Mouse (Mus musculus) testis, adult 2 months (tissue): ENCODE data around the gene Nudt22.

Experiments
- CTCF ChIP-seq: fragments of 200-500 bp; IDR thresholded peaks from 2 replicates; pipeline ENCODE4 v1.5.1; 2012; ENCODE audit warnings: low read depth, mild to moderate bottlenecking, inconsistent platforms, low read length, moderate library complexity; ENCODE audit not compliant: control insufficient read depth, insufficient read depth, insufficient replicate concordance
- POLR2A ChIP-seq: fragments of 200-500 bp; IDR thresholded peaks from 2 replicates; pipeline ENCODE4 v1.6.1; 2012; ENCODE audit warnings: low read depth, mild to moderate bottlenecking, inconsistent platforms, low read length, moderate library complexity; ENCODE audit not compliant: control insufficient read depth

GRCm38 (mm10) chr19:7013984-7014383 lies 18.1 kb upstream of the Nudt22 start:
- TF ChIP-seq CTCF (no peak), POLR2A (no peak)
